ENCODE assay signal across 23 mouse cellular contexts in the genomic region with DNA sequence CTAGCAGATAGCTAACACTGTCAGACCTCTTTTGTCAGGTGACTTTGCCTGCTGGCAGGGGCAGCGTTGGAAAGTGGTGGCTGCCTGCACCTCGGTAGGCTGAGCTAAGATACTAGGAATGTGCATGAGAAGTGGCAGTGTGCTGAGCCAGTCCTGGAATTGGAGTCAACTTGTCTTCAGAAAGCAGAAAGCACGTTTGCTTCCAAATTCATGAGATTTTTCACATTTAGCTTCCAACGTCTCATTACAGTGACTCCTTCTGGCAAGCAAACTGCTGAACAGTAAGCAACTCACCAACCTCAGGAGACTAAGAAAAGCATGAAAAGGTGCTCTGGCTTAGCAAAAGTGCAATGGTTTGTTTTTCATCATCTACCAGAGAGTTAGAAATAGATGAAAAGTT. TPM values are rescaled to one million over a fixed set of nuclear protein-coding genes. Genes with fewer than 3 reads are reported as not detected.
DNase-seq lines count a peak whose midpoint lies in the region; ATAC-seq and TF ChIP-seq lines count a peak whose summit lies in the region.
"Had no signal": no experiment of that assay in that cellular context is flagged by ENCODE, and none has a peak within 500 bp of the region (broad histone marks: within the 10 kb centered on the region; RNA-seq: fewer than 3 reads in every experiment).

No protein-coding gene starts in this region.

- no peaks in the 10 kb centered on the region for H3K27me3 ChIP-seq in heart, embryonic 12.5 days (replicated peaks)
- no peaks in the 10 kb centered on the region for H3K27me3 ChIP-seq in limb, embryonic 15.5 days
- no peaks in the 10 kb centered on the region for H3K27me3 ChIP-seq in limb, embryonic 10.5 days (ENCODE audit: low read depth, poor library complexity, severe bottlenecking)
- H3K27me3 ChIP-seq in forebrain, embryonic 15.5 days, result no peaks in the 10 kb centered on the region
- H3K27me3 ChIP-seq in liver, embryonic 11.5 days (replicated peaks; ENCODE audit: control insufficient read depth, insufficient read depth, low read length), result no peaks in the 10 kb centered on the region
- H3K27me3 ChIP-seq: hindbrain, embryonic 13.5 days; intestine, embryonic 15.5 days; liver, embryonic 12.5 days; lung, embryonic 15.5 days had no signal

- H3K9me3 ChIP-seq in heart, embryonic 12.5 days (replicated peaks), result peaks cover 4% of the 10 kb centered on the region
- 0 out of 2 replicates have a peak, but pooled peaks cover 4% of the 10 kb centered on the region for H3K9me3 ChIP-seq in limb, embryonic 15.5 days
- no peaks in the 10 kb centered on the region for H3K9me3 ChIP-seq in limb, embryonic 10.5 days (replicated peaks)
- H3K9me3 ChIP-seq in forebrain, embryonic 15.5 days, result no peaks in the 10 kb centered on the region
- no peaks in the 10 kb centered on the region for H3K9me3 ChIP-seq in liver, embryonic 11.5 days (ENCODE audit: control insufficient read depth, low read length)
- H3K9me3 ChIP-seq: intestine, embryonic 15.5 days; liver, embryonic 12.5 days; lung, embryonic 15.5 days had no signal

- no peaks in the 10 kb centered on the region for H3K36me3 ChIP-seq in heart, embryonic 12.5 days
- H3K36me3 ChIP-seq in limb, embryonic 15.5 days, result no peaks in the 10 kb centered on the region
- no peaks in the 10 kb centered on the region for H3K36me3 ChIP-seq in limb, embryonic 10.5 days
- no peaks in the 10 kb centered on the region for H3K36me3 ChIP-seq in forebrain, embryonic 15.5 days
- no peaks in the 10 kb centered on the region for H3K36me3 ChIP-seq in liver, embryonic 11.5 days (ENCODE audit: control insufficient read depth, insufficient read depth, low read length)
- H3K36me3 ChIP-seq: hindbrain, embryonic 13.5 days; intestine, embryonic 15.5 days; liver, embryonic 12.5 days; lung, embryonic 15.5 days had no signal

- no peak overlapping the region for H3K9ac ChIP-seq in heart, embryonic 12.5 days
- no peak overlapping the region for H3K9ac ChIP-seq in limb, embryonic 15.5 days
- H3K9ac ChIP-seq in forebrain, embryonic 15.5 days (replicated peaks), result no peak overlapping the region
- H3K9ac ChIP-seq in liver, embryonic 11.5 days (ENCODE audit: low read depth, low read length), result no peak overlapping the region
- H3K9ac ChIP-seq: hindbrain, embryonic 13.5 days; intestine, embryonic 15.5 days; liver, embryonic 12.5 days; lung, embryonic 15.5 days had no signal

- 37% methylated on average over 4 of the region's 4 CpGs for WGBS in heart, embryonic 12.5 days
- WGBS in limb, embryonic 15.5 days, result 21% methylated on average over 4 of the region's 4 CpGs
- WGBS in limb, embryonic 10.5 days, result 63% methylated on average over 4 of the region's 4 CpGs
- 9% methylated on average over 4 of the region's 4 CpGs for WGBS in forebrain, embryonic 15.5 days
- 55% methylated on average over 4 of the region's 4 CpGs for WGBS in liver, embryonic 11.5 days

- H3K4me2 ChIP-seq in heart, embryonic 12.5 days, result no peak overlapping the region
- no peak overlapping the region for H3K4me2 ChIP-seq in limb, embryonic 15.5 days
- H3K4me2 ChIP-seq in forebrain, embryonic 15.5 days (replicated peaks), result no peak overlapping the region
- H3K4me2 ChIP-seq in liver, embryonic 11.5 days, result no peak overlapping the region
- H3K4me2 ChIP-seq: hindbrain, embryonic 13.5 days; intestine, embryonic 15.5 days; liver, embryonic 12.5 days; lung, embryonic 15.5 days had no signal

- no peak for TF ChIP-seq CTCF in brain, embryonic 14.5 days (IDR thresholded peaks at IDR 0.05; ENCODE audit: borderline replicate concordance, extremely low read depth, insufficient read depth, insufficient read length)

- no peak overlapping the region for H3K4me3 ChIP-seq in heart, embryonic 12.5 days
- no peak overlapping the region for H3K4me3 ChIP-seq in limb, embryonic 15.5 days
- H3K4me3 ChIP-seq in limb, embryonic 10.5 days, result no peak overlapping the region
- no peak overlapping the region for H3K4me3 ChIP-seq in forebrain, embryonic 15.5 days
- H3K4me3 ChIP-seq in liver, embryonic 11.5 days (ENCODE audit: low read depth, low read length), result no peak overlapping the region
- H3K4me3 ChIP-seq: erythroblast, embryonic 14.5 days; hindbrain, embryonic 13.5 days; intestine, embryonic 15.5 days; liver, embryonic 12.5 days; lung, embryonic 15.5 days had no signal

- no peak for TF ChIP-seq POLR2A in brain, embryonic 14.5 days (IDR thresholded peaks at IDR 0.05; ENCODE audit: borderline replicate concordance, extremely low read depth, insufficient read depth, insufficient read length, poor library complexity, severe bottlenecking)

- H3K27ac ChIP-seq in heart, embryonic 12.5 days (ENCODE audit: poor library complexity, severe bottlenecking), result no peak overlapping the region
- peak overlapping the region; percentile 54 for H3K27ac ChIP-seq in limb, embryonic 15.5 days
- H3K27ac ChIP-seq in limb, embryonic 10.5 days, result no peak overlapping the region
- peak overlapping the region; percentile 50 for H3K27ac ChIP-seq in forebrain, embryonic 15.5 days (replicated peaks)
- H3K27ac ChIP-seq in liver, embryonic 11.5 days (ENCODE audit: low read depth, low read length), result no peak overlapping the region
- H3K27ac ChIP-seq: hindbrain, embryonic 13.5 days; intestine, embryonic 15.5 days; liver, embryonic 12.5 days; lung, embryonic 15.5 days; stomach, postnatal 0 days had no signal

- no peak for ATAC-seq in heart, embryonic 12.5 days (ENCODE audit: insufficient number of reproducible peaks, low FRiP score)
- no peak for ATAC-seq in limb, embryonic 15.5 days (ENCODE audit: insufficient number of reproducible peaks, low FRiP score, low TSS enrichment, low read depth)
- peak; percentile 38; the same call in 1 of the 2 replicates for ATAC-seq in forebrain, embryonic 15.5 days (replicated peaks)
- no peak for ATAC-seq in liver, embryonic 11.5 days (replicated peaks; ENCODE audit: low FRiP score)
- ATAC-seq: intestine, embryonic 15.5 days; liver, embryonic 12.5 days; Patski had no signal

- peak; percentile 5 to 8 for DNase-seq in heart, adult 18-20 months
- no peak for DNase-seq in limb, embryonic 10.5 days (ENCODE audit: low spot score)
- peak; percentile 60 for DNase-seq in brain, embryonic 14.5 days (ENCODE audit: low read depth)
- no peak for DNase-seq in liver, embryonic 11.5 days (ENCODE audit: low spot score)
- DNase-seq in spleen, postnatal 14 days (ENCODE audit: low spot score in 2 of 2), result no peak
- DNase-seq: adrenal gland, postnatal 25 days; B cell, adult 2 months; cerebellum, postnatal 14 days; gastrocnemius, postnatal 10 days; kidney, postnatal 4 days; midbrain, embryonic 14.5 days; thymus, postnatal 14 days had no signal

- H3K4me1 ChIP-seq in heart, embryonic 12.5 days (replicated peaks), result no peaks in the 10 kb centered on the region
- H3K4me1 ChIP-seq in limb, embryonic 15.5 days, result peaks cover 13% of the 10 kb centered on the region; the same call in 1 of the 2 replicates
- H3K4me1 ChIP-seq in limb, embryonic 10.5 days, result peaks cover 26% of the 10 kb centered on the region
- H3K4me1 ChIP-seq in forebrain, embryonic 15.5 days, result peaks cover 18% of the 10 kb centered on the region
- no peaks in the 10 kb centered on the region for H3K4me1 ChIP-seq in liver, embryonic 11.5 days (replicated peaks; ENCODE audit: control insufficient read depth, insufficient read depth, low read length)
- H3K4me1 ChIP-seq: hindbrain, embryonic 13.5 days; intestine, embryonic 15.5 days; liver, embryonic 12.5 days; lung, embryonic 15.5 days had no signal

RNA-seq across cellular contexts. Expression of gene Adamts3, which starts 59.1 kb away (rescaled TPM):
- total RNA-seq in heart, adult 18-20 months (2021), result 1 to 10 TPM; 3.5 to 4.4 TPM
- polyA plus RNA-seq in heart, embryonic 12.5 days (2016; fragmentation: Nextera tagmentation; extraction: Ambion mirVana), result 5.6 and 6.0 TPM in 2 replicates
- 5.6 and 7.5 TPM in 2 replicates for polyA plus RNA-seq in limb, embryonic 15.5 days (2015; fragmentation: Nextera tagmentation; extraction: Ambion mirVana)
- 4.6 and 7.2 TPM in 2 replicates for polyA plus RNA-seq in limb, embryonic 10.5 days (2016; fragmentation: Nextera tagmentation; extraction: Ambion mirVana)
- 7.9 and 9.9 TPM in 2 replicates for polyA plus RNA-seq in brain, embryonic 14.5 days (2012; rRNA removed)
- polyA plus RNA-seq in forebrain, embryonic 15.5 days (2015; fragmentation: Nextera tagmentation; extraction: Ambion mirVana), result 14.0 and 14.4 TPM in 2 replicates
- polyA plus RNA-seq in liver, embryonic 11.5 days (2014; fragmentation: Nextera tagmentation; extraction: Ambion mirVana), result 4.7 and 5.0 TPM in 2 replicates
- total RNA-seq: neutrophil, adult 5-6 weeks had no signal
- polyA plus RNA-seq: Patski had no signal

Comparison
In these comparisons a context has a peak if more than half of its experiments do, and no peak if none do; other contexts are left out.
1. H3K27ac ChIP-seq: peak in limb, embryonic 15.5 days (single experiment) and forebrain, embryonic 15.5 days (single experiment); none in heart, embryonic 12.5 days (single experiment), limb, embryonic 10.5 days (single experiment) and liver, embryonic 11.5 days (single experiment).
2. DNase-seq: peak in heart, adult 18-20 months (2 of 2) and brain, embryonic 14.5 days (single experiment); none in limb, embryonic 10.5 days (single experiment), liver, embryonic 11.5 days (single experiment) and spleen, postnatal 14 days (0 of 2).